ENCODE assay signal across 9 mouse cellular contexts in the genomic region with DNA sequence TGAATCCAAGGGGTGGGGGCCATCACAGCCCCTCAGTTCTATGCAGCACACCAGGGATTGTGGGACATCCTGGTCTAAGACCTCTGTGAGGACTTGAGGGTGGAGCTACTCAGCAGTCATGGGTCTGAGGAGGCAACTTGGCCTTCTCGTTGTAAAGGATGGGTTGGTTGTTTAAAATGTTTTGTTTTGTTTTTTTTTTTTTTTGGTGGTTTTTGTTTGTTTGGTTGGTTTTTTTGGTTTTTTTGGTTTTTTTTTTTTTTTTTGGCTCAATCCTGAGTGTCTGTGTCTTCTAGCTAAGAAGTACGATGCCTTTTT. TPM values are rescaled to one million over a fixed set of nuclear protein-coding genes. Genes with fewer than 3 reads are reported as not detected.
DNase-seq lines count a peak whose midpoint lies in the region; ATAC-seq lines count a peak whose summit lies in the region.
"Had no signal": no experiment of that assay in that cellular context is flagged by ENCODE, and none has a peak within 500 bp of the region (broad histone marks: within the 10 kb centered on the region; RNA-seq: fewer than 3 reads in every experiment).

No protein-coding gene starts in this region.

- H3K9ac ChIP-seq in forebrain, embryonic 14.5 days (ENCODE audit: low read length): peak overlapping the region; percentile 96
- H3K9ac ChIP-seq in liver, embryonic 13.5 days: peak overlapping the region; percentile 99
- peak overlapping the region; percentile 100 for H3K9ac ChIP-seq in stomach, embryonic 16.5 days (ENCODE audit: low read length)

- peak overlapping the region; percentile 84 for H3K4me2 ChIP-seq in forebrain, embryonic 14.5 days (ENCODE audit: low read length)
- peak overlapping the region; percentile 95 for H3K4me2 ChIP-seq in liver, embryonic 13.5 days
- peak overlapping the region; percentile 97 for H3K4me2 ChIP-seq in stomach, embryonic 16.5 days (ENCODE audit: low read depth, low read length)

- WGBS in forebrain, embryonic 14.5 days: 41% methylated on average over 2 of the region's 2 CpGs
- 26% methylated on average over 2 of the region's 2 CpGs for WGBS in liver, embryonic 13.5 days (ENCODE audit: insufficient replicate concordance)
- 32% methylated on average over 2 of the region's 2 CpGs for WGBS in stomach, embryonic 16.5 days

- DNase-seq in forebrain, embryonic 14.5 days (ENCODE audit: low spot score): no peak
- DNase-seq in liver, embryonic 13.5 days: no peak
- DNase-seq in adrenal gland, adult 18-20 months (ENCODE audit: low spot score in 2 of 2): no peak
- DNase-seq in thymus, postnatal 4 days: no peak
- DNase-seq in cerebellum, adult 9-10 months: no peak
- DNase-seq: adrenal gland, adult 2 months had no signal

- no peak for ATAC-seq in megakaryocyte, adult 5-6 weeks (ENCODE audit: poor library complexity, severe bottlenecking)
- ATAC-seq in forebrain, embryonic 14.5 days: no peak
- ATAC-seq in liver, embryonic 13.5 days (ENCODE audit: low read depth): no peak
- no peak for ATAC-seq in stomach, embryonic 16.5 days (ENCODE audit: insufficient read depth, low FRiP score)

- peaks cover 52% of the 10 kb centered on the region for H3K36me3 ChIP-seq in megakaryocyte, embryonic 14.5 days (replicated peaks; ENCODE audit: low read length)
- H3K36me3 ChIP-seq in forebrain, embryonic 14.5 days (ENCODE audit: control insufficient read depth, insufficient read depth, low read length): peaks cover 38% of the 10 kb centered on the region
- H3K36me3 ChIP-seq in liver, embryonic 13.5 days: peaks cover 40% of the 10 kb centered on the region
- H3K36me3 ChIP-seq in stomach, embryonic 16.5 days (ENCODE audit: control insufficient read depth, insufficient read depth, low read length): peaks cover 16% of the 10 kb centered on the region

- no peaks in the 10 kb centered on the region for H3K9me3 ChIP-seq in megakaryocyte, embryonic 14.5 days
- H3K9me3 ChIP-seq in forebrain, embryonic 14.5 days (replicated peaks; ENCODE audit: control insufficient read depth, low read length): no peaks in the 10 kb centered on the region
- no peaks in the 10 kb centered on the region for H3K9me3 ChIP-seq in liver, embryonic 13.5 days (replicated peaks)
- no peaks in the 10 kb centered on the region for H3K9me3 ChIP-seq in stomach, embryonic 16.5 days (replicated peaks; ENCODE audit: control insufficient read depth, low read length)

- H3K4me1 ChIP-seq in megakaryocyte, embryonic 14.5 days: peaks cover 63% of the 10 kb centered on the region
- H3K4me1 ChIP-seq in forebrain, embryonic 14.5 days (ENCODE audit: control insufficient read depth, insufficient read depth, low read length): peaks cover 14% of the 10 kb centered on the region
- H3K4me1 ChIP-seq in liver, embryonic 13.5 days (replicated peaks): peaks cover 61% of the 10 kb centered on the region
- peaks cover 53% of the 10 kb centered on the region for H3K4me1 ChIP-seq in stomach, embryonic 16.5 days (ENCODE audit: control insufficient read depth, insufficient read depth, low read length)

- no peak overlapping the region for H3K27ac ChIP-seq in forebrain, embryonic 14.5 days (ENCODE audit: low read depth, low read length)
- peak overlapping the region; percentile 95 for H3K27ac ChIP-seq in liver, embryonic 13.5 days
- H3K27ac ChIP-seq in stomach, embryonic 16.5 days (ENCODE audit: low read length): peak overlapping the region; percentile 96; the same call in 1 of the 2 replicates

- H3K27me3 ChIP-seq in megakaryocyte, embryonic 14.5 days (replicated peaks): peaks cover 28% of the 10 kb centered on the region
- H3K27me3 ChIP-seq in forebrain, embryonic 14.5 days (replicated peaks; ENCODE audit: control insufficient read depth, insufficient read depth, low read length): no peaks in the 10 kb centered on the region
- H3K27me3 ChIP-seq in liver, embryonic 13.5 days: no peaks in the 10 kb centered on the region; the same call in 1 of the 2 replicates
- no peaks in the 10 kb centered on the region for H3K27me3 ChIP-seq in stomach, embryonic 16.5 days (ENCODE audit: control insufficient read depth, insufficient read depth, low read length)

- H3K4me3 ChIP-seq in megakaryocyte, embryonic 14.5 days (replicated peaks): peak overlapping the region; percentile 96
- peak overlapping the region; percentile 71 for H3K4me3 ChIP-seq in forebrain, embryonic 14.5 days (ENCODE audit: low read depth, low read length)
- H3K4me3 ChIP-seq in liver, embryonic 13.5 days (replicated peaks): peak overlapping the region; percentile 97
- peak overlapping the region; percentile 98 for H3K4me3 ChIP-seq in stomach, embryonic 16.5 days (replicated peaks; ENCODE audit: low read length)

RNA-seq across cellular contexts. Expression of a gene that starts 1.9 kb away (rescaled TPM):
- polyA plus RNA-seq in megakaryocyte, embryonic 14.5 days (2012; ENCODE audit: insufficient read depth, low replicate concordance): 4,291 and 7,093 TPM in 2 replicates
- 1,429 and 1,585 TPM in 2 replicates for total RNA-seq in megakaryocyte, adult 5-6 weeks (2015)
- 468 and 491 TPM in 2 replicates for total RNA-seq in megakaryocyte, adult 5-6 weeks (2017)
- polyA plus RNA-seq in forebrain, embryonic 14.5 days (2014; fragmentation: Nextera tagmentation; extraction: Ambion mirVana): 360 and 532 TPM in 2 replicates
- polyA plus RNA-seq in liver, embryonic 13.5 days (2015; fragmentation: Nextera tagmentation; extraction: Ambion mirVana): 372 and 464 TPM in 2 replicates
- 538 and 564 TPM in 2 replicates for polyA plus RNA-seq in stomach, embryonic 16.5 days (2015; fragmentation: Nextera tagmentation; extraction: Ambion mirVana)
- total RNA-seq in adrenal gland, adult 18-20 months (2021): 100 to 1,000 TPM; 760 to 827 TPM

RNA-seq across cellular contexts. Expression of a gene that starts 16.9 kb away (rescaled TPM):
- 33.1 and 40.3 TPM in 2 replicates for polyA plus RNA-seq in megakaryocyte, embryonic 14.5 days (2012; ENCODE audit: insufficient read depth, low replicate concordance)
- total RNA-seq in megakaryocyte, adult 5-6 weeks (2015): 11.5 and 11.9 TPM in 2 replicates
- 7.5 and 14.3 TPM in 2 replicates for total RNA-seq in megakaryocyte, adult 5-6 weeks (2017)
- polyA plus RNA-seq in forebrain, embryonic 14.5 days (2014; fragmentation: Nextera tagmentation; extraction: Ambion mirVana): 21.7 and 24.5 TPM in 2 replicates
- 11.3 and 13.5 TPM in 2 replicates for polyA plus RNA-seq in liver, embryonic 13.5 days (2015; fragmentation: Nextera tagmentation; extraction: Ambion mirVana)
- 19.0 and 20.4 TPM in 2 replicates for polyA plus RNA-seq in stomach, embryonic 16.5 days (2015; fragmentation: Nextera tagmentation; extraction: Ambion mirVana)
- 10 to 100 TPM; 18.2 to 23.7 TPM for total RNA-seq in adrenal gland, adult 18-20 months (2021)

RNA-seq across cellular contexts. Expression of a gene that starts 20.4 kb away (rescaled TPM):
- polyA plus RNA-seq in megakaryocyte, embryonic 14.5 days (2012; ENCODE audit: insufficient read depth, low replicate concordance): 0.26 TPM in 1 of 2 replicates, not detected in the other
- total RNA-seq in megakaryocyte, adult 5-6 weeks (2015): not detected in 2 replicates
- not detected in 2 replicates for total RNA-seq in megakaryocyte, adult 5-6 weeks (2017)
- 1.8 and 2.4 TPM in 2 replicates for polyA plus RNA-seq in forebrain, embryonic 14.5 days (2014; fragmentation: Nextera tagmentation; extraction: Ambion mirVana)
- 0.76 and 0.96 TPM in 2 replicates for polyA plus RNA-seq in liver, embryonic 13.5 days (2015; fragmentation: Nextera tagmentation; extraction: Ambion mirVana)
- polyA plus RNA-seq in stomach, embryonic 16.5 days (2015; fragmentation: Nextera tagmentation; extraction: Ambion mirVana): 11.8 and 12.3 TPM in 2 replicates
- total RNA-seq in adrenal gland, adult 18-20 months (2021): 1 to 10 TPM; 7.4 to 8.5 TPM

RNA-seq across cellular contexts. Expression of a gene that starts 34.8 kb away (rescaled TPM):
- polyA plus RNA-seq in megakaryocyte, embryonic 14.5 days (2012; ENCODE audit: insufficient read depth, low replicate concordance): 2.7 TPM in 1 of 2 replicates, not detected in the other
- not detected in 2 replicates for total RNA-seq in megakaryocyte, adult 5-6 weeks (2015)
- total RNA-seq in megakaryocyte, adult 5-6 weeks (2017): not detected in 2 replicates
- 1.3 and 1.5 TPM in 2 replicates for polyA plus RNA-seq in forebrain, embryonic 14.5 days (2014; fragmentation: Nextera tagmentation; extraction: Ambion mirVana)
- 0.52 and 1.3 TPM in 2 replicates for polyA plus RNA-seq in liver, embryonic 13.5 days (2015; fragmentation: Nextera tagmentation; extraction: Ambion mirVana)
- 4.6 and 5.4 TPM in 2 replicates for polyA plus RNA-seq in stomach, embryonic 16.5 days (2015; fragmentation: Nextera tagmentation; extraction: Ambion mirVana)
- total RNA-seq in adrenal gland, adult 18-20 months (2021): not detected
- total RNA-seq: adrenal gland, adult 2 months had no signal
